Mouse (Mus musculus): ENCODE data around the gene Ptpn5.

The Ptpn5 gene

GRCm38 (mm10) chr7:47059339-47059738, 74.1 kb downstream of the Ptpn5 start:
- no peak for DNase-seq (ENCODE audit: extremely low spot score, low spot score)

GRCm38 (mm10) chr7:47056273-47056672, 77.2 kb downstream of the Ptpn5 start:
- no peak for DNase-seq (ENCODE audit: extremely low spot score, low spot score)

DNA sequence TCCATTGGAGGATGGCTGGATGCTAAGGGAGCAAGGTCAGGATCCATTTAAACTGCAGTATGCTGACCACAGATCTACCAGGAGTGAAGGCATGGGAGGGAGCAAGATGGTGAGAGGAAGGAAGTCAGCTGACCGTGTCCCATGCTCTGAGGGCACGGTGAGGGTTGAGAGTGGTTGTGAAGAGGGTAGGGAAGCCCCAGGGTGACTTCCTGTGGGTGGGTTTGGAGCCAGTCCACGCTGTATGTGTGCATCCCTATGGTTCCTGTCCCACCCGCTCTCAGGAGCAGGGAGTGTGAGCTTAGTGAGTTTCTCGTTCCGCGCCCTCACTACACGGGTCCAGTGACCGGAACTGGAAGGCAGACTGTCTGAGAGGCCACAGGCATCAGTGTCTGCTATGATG, 77.7 kb downstream of the Ptpn5 start:
- DNase-seq (ENCODE audit: extremely low spot score, low spot score), result no peak

DNA sequence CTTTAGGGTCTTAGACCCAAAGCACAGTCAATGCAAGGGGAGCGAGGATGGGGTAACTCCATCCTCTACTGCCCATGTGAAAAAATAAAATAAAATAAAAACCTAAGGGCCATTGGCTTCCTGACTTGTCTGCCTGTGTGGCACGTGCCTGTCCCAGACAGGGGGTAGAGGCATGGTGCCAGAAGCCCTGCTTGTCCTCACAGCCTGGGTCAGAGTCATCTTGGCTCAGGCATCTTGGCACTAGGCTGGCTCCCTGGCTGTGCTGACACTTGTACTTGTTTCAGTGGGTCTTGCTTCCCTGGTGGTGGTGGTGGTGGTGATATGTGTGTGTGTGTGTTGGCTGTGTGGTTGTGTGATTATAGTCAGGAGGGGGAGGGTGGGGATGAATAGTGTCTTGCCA, 78.8 kb downstream of the Ptpn5 start:
- DNase-seq (ENCODE audit: extremely low spot score, low spot score), result no peak

DNA sequence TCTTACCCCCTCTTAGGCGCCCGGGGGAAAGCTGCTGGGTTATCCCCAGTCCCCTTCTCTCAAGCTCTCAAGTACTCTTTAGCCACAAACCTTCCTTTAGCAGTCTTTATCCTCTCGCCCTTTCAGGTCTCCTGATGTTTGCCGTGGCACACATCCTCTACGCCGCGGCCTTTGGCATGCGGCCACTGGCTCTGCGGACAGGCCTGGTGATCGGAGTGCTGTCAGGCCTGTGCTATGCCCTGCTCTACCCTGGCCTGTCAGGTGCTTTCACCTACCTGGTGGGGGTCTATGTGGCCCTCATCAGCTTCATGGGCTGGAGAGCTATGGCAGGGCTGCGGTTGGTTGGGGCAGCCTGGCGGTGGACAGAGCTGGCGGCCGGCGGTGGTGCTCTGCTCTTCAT, 80.2 kb downstream of the Ptpn5 start:
- DNase-seq (ENCODE audit: extremely low spot score, low spot score), result no peak

DNA sequence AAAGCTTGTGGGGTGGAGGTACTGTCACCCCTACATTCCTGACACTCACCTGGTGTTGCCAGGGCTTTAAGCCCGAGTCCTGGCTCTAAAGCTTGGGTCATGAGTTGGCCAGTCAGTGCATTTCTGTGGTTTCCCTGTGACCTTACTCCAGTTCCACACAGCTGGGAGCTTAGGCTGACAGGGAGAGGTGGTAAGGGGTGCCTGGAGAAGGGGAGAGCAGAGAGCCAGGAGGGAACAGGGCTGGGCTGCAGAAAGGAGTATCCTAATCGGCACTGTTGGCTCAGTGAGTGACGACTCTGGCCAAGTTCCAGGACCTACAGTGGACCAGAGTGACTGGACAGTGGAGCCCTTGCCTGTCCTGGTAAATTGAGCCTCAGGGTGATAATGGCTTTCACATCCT, 81.2 kb downstream of the Ptpn5 start:
- no peak for DNase-seq (ENCODE audit: extremely low spot score, low spot score)

- DNase-seq (ENCODE audit: extremely low spot score, low spot score), result no peak
Observed at GRCm38 (mm10) chr7:47051404-47052151, 81.9 kb downstream of the Ptpn5 start.

DNA sequence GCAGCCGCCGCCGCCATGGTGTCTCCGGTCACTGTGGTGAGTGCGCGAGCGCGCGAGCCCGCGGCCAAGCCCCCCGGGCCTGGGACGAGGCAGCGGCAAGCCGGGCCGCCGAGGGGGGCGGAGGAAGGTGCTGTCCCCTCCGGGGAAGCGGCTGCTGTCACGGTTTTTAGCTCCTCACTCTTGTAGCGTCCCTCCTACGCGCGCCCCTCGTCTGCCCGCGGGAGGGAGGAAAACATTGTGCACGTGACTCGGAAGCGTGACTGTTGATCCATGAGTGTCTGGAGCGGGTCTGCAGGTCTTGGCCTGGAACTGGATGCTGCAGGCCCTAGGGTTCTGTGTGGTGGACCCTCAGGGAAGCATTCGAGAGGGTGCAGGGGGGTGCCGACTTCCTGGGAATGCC, 82.7 kb downstream of the Ptpn5 start:
- DNase-seq (ENCODE audit: extremely low spot score, low spot score), result no peak

DNA sequence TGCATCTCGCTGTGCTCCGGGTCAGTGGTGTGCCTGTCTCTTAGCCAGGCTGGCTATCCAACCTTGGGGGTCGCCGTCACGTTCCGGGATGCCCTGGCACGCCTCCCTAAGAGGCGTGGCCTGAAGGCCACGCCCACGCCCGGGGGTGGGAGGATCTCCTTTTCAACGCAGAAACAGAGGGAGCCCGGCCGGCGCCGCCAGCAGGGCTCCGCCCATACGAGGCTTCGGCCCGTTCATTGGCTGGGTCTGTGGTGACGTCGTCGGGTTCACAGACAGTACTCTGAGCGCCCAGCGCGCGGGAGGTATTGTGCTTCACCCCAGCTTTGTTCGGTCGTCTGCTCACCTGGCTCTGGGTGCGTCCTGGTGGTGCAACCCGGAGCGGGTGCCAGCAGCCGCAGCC, 83.1 kb downstream of the Ptpn5 start, which contains the start of gene Tmem86a:
Tmem86a (plus strand) TSS at position 236 of the 400 bp plus-strand sequence.
- DNase-seq (ENCODE audit: extremely low spot score, low spot score), result peak; percentile 97

DNA sequence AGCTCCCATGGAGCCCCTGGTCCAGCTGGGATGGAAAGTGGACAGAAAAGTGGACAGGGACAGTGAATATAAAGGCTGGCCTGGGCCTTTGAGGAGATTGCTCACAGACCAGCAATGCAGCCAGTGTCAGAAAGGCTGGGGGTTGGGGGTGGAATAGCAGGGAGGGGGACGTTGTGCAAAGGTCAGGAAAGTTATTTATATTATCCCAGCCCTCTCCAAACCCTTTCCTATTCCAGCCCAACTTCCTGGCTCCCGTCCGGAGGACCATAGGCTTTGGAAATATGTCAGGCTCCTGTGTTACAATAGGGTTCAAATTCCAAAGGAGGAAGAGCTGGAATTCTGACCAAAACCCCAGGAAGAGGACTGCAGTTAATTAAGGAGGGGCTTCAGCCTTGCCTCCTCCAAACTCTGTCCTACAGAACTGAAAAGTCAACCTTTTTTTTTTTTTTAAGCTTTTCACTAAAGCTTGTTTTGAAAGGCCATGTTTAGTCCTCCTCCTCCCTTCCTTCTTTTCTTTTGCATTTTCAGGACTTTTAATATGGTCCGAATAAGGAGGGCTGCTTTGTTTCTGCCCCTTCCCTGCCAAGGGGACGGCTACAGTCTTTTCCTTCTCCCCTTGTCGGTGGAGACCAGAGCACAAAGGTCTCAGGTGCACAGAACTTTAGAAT, 90.5 kb downstream of the Ptpn5 start:
- DNase-seq (ENCODE audit: extremely low spot score, low spot score), result no peak

DNA sequence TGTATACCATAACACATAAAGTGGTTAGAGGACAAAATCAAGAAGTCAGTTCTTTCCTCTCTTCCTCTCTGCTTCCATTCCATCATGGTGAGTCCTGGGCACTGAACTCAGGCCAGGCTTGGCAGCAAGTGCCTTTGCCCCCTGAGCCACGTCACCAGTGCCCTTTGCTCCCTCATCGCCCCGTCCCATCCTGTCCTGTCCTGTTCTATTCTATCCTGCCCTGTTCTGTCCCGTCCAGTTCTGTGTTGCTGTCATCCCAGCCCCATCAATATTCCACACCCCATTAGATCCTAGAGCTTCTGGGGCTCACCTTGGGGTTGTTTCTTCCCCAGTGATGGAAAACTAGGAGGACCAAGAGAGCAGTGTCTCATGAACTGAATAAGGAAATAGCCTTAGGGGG, 91.4 kb downstream of the Ptpn5 start:
- no peak for DNase-seq (ENCODE audit: extremely low spot score, low spot score)

DNA sequence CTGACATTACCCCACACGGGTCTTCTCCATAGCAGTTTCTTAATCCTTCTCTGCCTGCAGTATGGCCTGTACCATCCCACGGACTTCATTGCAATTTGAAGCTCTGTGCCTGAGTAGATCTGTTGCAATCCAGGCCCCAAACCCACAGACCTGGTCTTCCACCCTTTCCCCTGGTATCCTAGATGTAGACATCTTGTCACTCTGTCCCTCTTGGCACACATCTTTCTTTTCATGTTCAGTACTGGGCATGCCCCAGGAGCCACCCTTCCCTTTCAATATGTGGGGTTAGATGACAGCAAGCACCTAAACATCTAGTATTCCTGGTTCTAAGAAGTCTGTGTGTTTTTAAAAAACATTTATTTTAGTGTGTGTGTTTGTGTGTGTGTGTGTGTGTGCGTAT, 91.8 kb downstream of the Ptpn5 start:
- DNase-seq (ENCODE audit: extremely low spot score, low spot score), result no peak

GRCm38 (mm10) chr7:47035426-47035825, 98.1 kb downstream of the Ptpn5 start:
- DNase-seq (ENCODE audit: extremely low spot score, low spot score), result no peak

GRCm38 (mm10) chr7:47034785-47035384, 98.6 kb downstream of the Ptpn5 start:
- DNase-seq (ENCODE audit: extremely low spot score, low spot score), result no peak

GRCm38 (mm10) chr7:47031371-47031770, 102.1 kb downstream of the Ptpn5 start:
- DNase-seq (ENCODE audit: extremely low spot score, low spot score), result no peak

DNA sequence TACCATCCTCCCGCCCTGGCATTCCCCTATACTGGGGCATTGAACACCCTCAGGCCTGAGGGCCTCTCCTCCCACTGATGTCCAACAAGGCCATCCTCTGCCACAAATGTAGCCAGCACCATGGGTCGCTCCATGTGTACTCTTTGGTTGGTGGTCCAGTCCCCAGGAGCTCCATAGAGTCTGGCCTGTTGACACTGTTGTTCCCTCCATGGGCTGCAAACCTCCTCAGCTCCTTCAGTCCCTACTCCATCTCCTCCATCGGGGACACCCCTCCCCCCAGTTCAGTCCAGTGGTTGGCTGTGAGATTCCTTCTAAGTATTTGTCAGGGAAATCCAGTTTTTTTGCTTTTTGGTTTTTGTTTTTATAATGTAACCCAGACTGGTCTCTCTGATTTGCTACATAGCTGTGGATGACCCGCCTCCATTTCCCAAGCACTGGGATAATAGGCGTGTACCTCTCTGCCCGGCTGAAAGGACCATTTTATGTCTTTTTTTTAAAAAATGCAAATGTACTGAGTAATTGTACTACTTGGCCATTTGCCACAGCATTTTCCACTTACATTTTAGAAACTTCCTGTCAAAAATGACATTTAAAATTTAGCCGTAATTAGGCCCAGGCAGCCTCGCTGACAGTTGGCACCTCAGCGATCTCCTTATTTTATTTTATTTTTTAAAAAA, 102.8 kb downstream of the Ptpn5 start:
- DNase-seq (ENCODE audit: extremely low spot score, low spot score), result no peak

All from neural tube, embryonic 10.5 days (tissue).